Mouse (Mus musculus): ENCODE results near the gene Pinlyp.

GRCm38 (mm10) chr7:24537591-24537990 is 8.3 kb downstream of the Pinlyp start:
- TF ChIP-seq CTCF (IDR thresholded peaks at IDR 0.05; ENCODE audit: low read depth, low read length) (no peak), POLR2A (IDR thresholded peaks at IDR 0.05; ENCODE audit: extremely low read depth, insufficient read depth, low read length) (no peak)

Data from liver, adult 2 months (tissue).